Mouse (Mus musculus): ENCODE measurements around the gene 1700025B11Rik. TPM values are rescaled to one million over a fixed set of nuclear protein-coding genes. Genes with fewer than 3 reads are reported as not detected.

1700025B11Rik gene
- total RNA-seq (2012; rRNA removed): not detected in 2 replicates

DNA sequence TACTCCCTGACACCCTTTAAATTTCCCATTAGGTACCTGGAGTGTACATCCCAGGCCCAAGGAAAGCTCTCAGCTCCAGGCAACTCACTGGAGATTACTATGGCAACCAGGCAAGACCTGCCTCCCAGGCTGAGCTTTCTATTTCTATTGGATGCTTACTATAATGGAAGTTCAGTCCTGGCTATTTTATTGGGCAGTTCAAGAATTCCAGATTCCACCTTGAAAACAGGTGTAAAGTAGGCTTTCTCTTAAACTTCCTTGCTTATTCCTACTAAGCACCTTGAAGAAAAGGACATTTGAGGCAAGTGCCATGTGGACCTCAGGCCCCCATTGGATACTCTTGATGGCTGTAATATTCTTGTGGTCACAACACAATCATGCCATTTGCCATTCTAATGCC is at the start of gene 1700025B11Rik:
1700025B11Rik (minus strand) TSS at position 101 of the 400 bp plus-strand sequence.
- TF ChIP-seq HCFC1 (IDR thresholded peaks at IDR 0.05; ENCODE audit: borderline replicate concordance, insufficient read depth, low read length) (no peak), ZC3H11A (IDR thresholded peaks at IDR 0.05; ENCODE audit: borderline replicate concordance, low read depth, low read length) (no peak), ZNF384 (IDR thresholded peaks at IDR 0.05; ENCODE audit: low read depth, low read length) (no peak), CHD2 (IDR thresholded peaks at IDR 0.05; ENCODE audit: low read depth, low read length) (no peak), MAFK (IDR thresholded peaks at IDR 0.05; ENCODE audit: insufficient read depth, low read depth, low read length) (no peak)
- H3K9me3 ChIP-seq (ENCODE audit: control insufficient read depth, insufficient read depth, low read depth, low read length): no peaks in the 10 kb centered on the region
- no peaks in the 10 kb centered on the region for H3K36me3 ChIP-seq (ENCODE audit: control insufficient read depth, insufficient read depth, low read length, poor library complexity, severe bottlenecking)
- in situ Hi-C loops (cut with MboI; ENCODE audit: low sequenced_read_pairs in 2 of 2, unreplicated experiment in 2 of 2): no loop called here
- H3K9ac ChIP-seq (ENCODE audit: insufficient read depth, low read depth, low read length, poor library complexity, severe bottlenecking): no peak within 1 kb of the TSS
- H3K27ac ChIP-seq (ENCODE audit: insufficient read depth, low read depth, low read length, poor library complexity, severe bottlenecking): no peak within 1 kb of the TSS
- H3K4me3 ChIP-seq (ENCODE audit: insufficient read depth in 1 of 2, low read depth in 1 of 2, low read length in 2 of 2, poor library complexity in 1 of 2, severe bottlenecking in 1 of 2): no peak within 1 kb of the TSS
- H3K4me1 ChIP-seq (ENCODE audit: control insufficient read depth in 2 of 2, insufficient read depth in 2 of 2, low read length in 2 of 2, poor library complexity in 1 of 2): peaks cover 0 to 4% of the 10 kb centered on the region in 2 experiments; a peak in 1 of 4 replicates
- no peak for DNase-seq (ENCODE audit: low read depth, low spot score)

DNA sequence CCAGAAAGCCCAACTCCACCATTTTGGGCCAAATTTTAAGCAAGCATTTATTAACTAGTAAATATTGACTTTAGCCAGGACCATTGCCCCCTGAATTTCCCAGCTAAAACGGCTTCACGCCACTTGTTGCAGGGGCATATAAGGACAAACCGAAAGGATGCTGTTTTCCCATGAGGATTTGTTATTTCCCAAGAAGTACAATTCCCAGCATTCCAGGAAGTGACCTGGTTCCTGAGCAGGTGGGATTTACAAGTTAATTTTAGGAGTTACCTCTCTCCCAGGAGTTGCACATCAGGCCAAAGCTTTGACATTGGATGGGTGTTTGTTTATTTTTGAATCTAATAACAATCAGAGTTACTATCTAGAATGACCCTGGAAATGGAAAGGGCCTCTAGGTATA is 44.4 kb upstream of the 1700025B11Rik start:
- H3K4me3 ChIP-seq (ENCODE audit: insufficient read depth in 1 of 2, low read depth in 1 of 2, low read length in 2 of 2, poor library complexity in 1 of 2, severe bottlenecking in 1 of 2): no peak overlapping the region
- H3K9me3 ChIP-seq (ENCODE audit: control insufficient read depth, insufficient read depth, low read depth, low read length): no peaks in the 10 kb centered on the region
- no peak overlapping the region for H3K27ac ChIP-seq (ENCODE audit: insufficient read depth, low read depth, low read length, poor library complexity, severe bottlenecking)
- in situ Hi-C loops (cut with MboI; ENCODE audit: low sequenced_read_pairs in 2 of 2, unreplicated experiment in 2 of 2): no loop called here
- no peak overlapping the region for H3K9ac ChIP-seq (ENCODE audit: insufficient read depth, low read depth, low read length, poor library complexity, severe bottlenecking)
- DNase-seq (ENCODE audit: low read depth, low spot score): no peak
- H3K36me3 ChIP-seq (ENCODE audit: control insufficient read depth, insufficient read depth, low read length, poor library complexity, severe bottlenecking): no peaks in the 10 kb centered on the region
- no peaks in the 10 kb centered on the region for H3K4me1 ChIP-seq (ENCODE audit: control insufficient read depth in 2 of 2, insufficient read depth in 2 of 2, low read length in 2 of 2, poor library complexity in 1 of 2)
- TF ChIP-seq ZC3H11A (IDR thresholded peaks at IDR 0.05; ENCODE audit: borderline replicate concordance, low read depth, low read length) (no peak), MAFK (IDR thresholded peaks at IDR 0.05; ENCODE audit: insufficient read depth, low read depth, low read length) (no peak), CHD2 (IDR thresholded peaks at IDR 0.05; ENCODE audit: low read depth, low read length) (no peak), HCFC1 (IDR thresholded peaks at IDR 0.05; ENCODE audit: borderline replicate concordance, insufficient read depth, low read length) (no peak), ZNF384 (IDR thresholded peaks at IDR 0.05; ENCODE audit: low read depth, low read length) (no peak)

DNA sequence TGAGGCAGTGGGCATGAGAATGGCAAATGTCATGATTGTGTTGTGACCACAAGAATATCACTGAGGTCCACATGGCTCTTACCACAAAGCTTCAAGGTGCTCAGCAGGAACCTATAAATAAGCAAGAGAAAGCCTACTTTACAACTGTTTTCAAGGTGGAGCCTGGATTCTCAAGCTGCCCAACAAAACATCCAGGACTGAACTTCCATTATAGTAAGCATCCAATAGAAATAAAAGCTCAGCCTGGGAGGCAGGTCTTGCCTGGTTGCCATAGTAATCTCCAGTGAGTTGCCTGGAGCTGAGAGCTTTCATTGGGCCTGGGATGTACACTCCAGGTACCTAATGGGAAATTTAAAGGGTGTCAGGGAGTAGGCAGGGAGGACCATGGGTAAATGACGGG is 37.3 kb upstream of the 1700025B11Rik start, which contains the start of gene Gm36245:
Gm36245 (plus strand) TSS at position 301 of the 400 bp plus-strand sequence.
- no peak for TF ChIP-seq ZC3H11A (IDR thresholded peaks at IDR 0.05; ENCODE audit: borderline replicate concordance, low read depth, low read length)
- TF ChIP-seq CHD2 (IDR thresholded peaks at IDR 0.05; ENCODE audit: low read depth, low read length): no peak
- no peak for TF ChIP-seq MAFK (IDR thresholded peaks at IDR 0.05; ENCODE audit: insufficient read depth, low read depth, low read length)
- no peak for TF ChIP-seq HCFC1 (IDR thresholded peaks at IDR 0.05; ENCODE audit: borderline replicate concordance, insufficient read depth, low read length)
- no peak for TF ChIP-seq ZNF384 (IDR thresholded peaks at IDR 0.05; ENCODE audit: low read depth, low read length)
- Histone ChIP-seq H3K4me1 (ENCODE audit: control insufficient read depth in 2 of 2, insufficient read depth in 2 of 2, low read length in 2 of 2, poor library complexity in 1 of 2) (no peaks in the 10 kb centered on the region), H3K4me3 (ENCODE audit: insufficient read depth in 1 of 2, low read depth in 1 of 2, low read length in 2 of 2, poor library complexity in 1 of 2, severe bottlenecking in 1 of 2) (no peak within 1 kb of the TSS), H3K36me3 (ENCODE audit: control insufficient read depth, insufficient read depth, low read length, poor library complexity, severe bottlenecking) (no peaks in the 10 kb centered on the region), H3K27ac (ENCODE audit: insufficient read depth, low read depth, low read length, poor library complexity, severe bottlenecking) (no peak within 1 kb of the TSS), H3K9ac (ENCODE audit: insufficient read depth, low read depth, low read length, poor library complexity, severe bottlenecking) (no peak within 1 kb of the TSS), H3K9me3 (ENCODE audit: control insufficient read depth, insufficient read depth, low read depth, low read length) (no peaks in the 10 kb centered on the region)
- in situ Hi-C loops (cut with MboI; ENCODE audit: low sequenced_read_pairs in 2 of 2, unreplicated experiment in 2 of 2): no loop called here
- DNase-seq (ENCODE audit: low read depth, low spot score): no peak

DNA sequence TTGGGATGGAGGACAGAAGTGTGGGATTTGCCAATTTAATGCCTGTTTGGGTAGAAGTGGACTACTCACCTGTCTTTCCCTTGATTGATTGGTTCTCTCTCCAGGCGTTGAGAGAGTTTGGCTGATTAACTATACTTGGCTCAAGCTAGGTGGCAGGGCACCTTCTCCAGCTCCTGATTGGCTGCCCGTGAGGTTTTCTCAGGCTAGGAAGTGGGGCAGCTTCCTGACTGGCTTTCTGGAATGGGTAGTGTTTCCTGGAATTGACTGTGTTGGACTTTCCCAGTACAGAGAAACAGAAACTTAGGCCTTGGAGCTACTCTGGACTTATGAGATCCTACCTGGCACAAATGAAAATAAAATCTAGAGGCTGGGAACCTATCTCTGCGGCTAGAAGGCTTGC is 36.7 kb upstream of the 1700025B11Rik start:
- no peaks in the 10 kb centered on the region for H3K9me3 ChIP-seq (ENCODE audit: control insufficient read depth, insufficient read depth, low read depth, low read length)
- no peak overlapping the region for H3K9ac ChIP-seq (ENCODE audit: insufficient read depth, low read depth, low read length, poor library complexity, severe bottlenecking)
- H3K27ac ChIP-seq (ENCODE audit: insufficient read depth, low read depth, low read length, poor library complexity, severe bottlenecking): no peak overlapping the region
- no peaks in the 10 kb centered on the region for H3K36me3 ChIP-seq (ENCODE audit: control insufficient read depth, insufficient read depth, low read length, poor library complexity, severe bottlenecking)
- no peak for DNase-seq (ENCODE audit: low read depth, low spot score)
- TF ChIP-seq ZNF384 (IDR thresholded peaks at IDR 0.05; ENCODE audit: low read depth, low read length): no peak
- TF ChIP-seq MAFK (IDR thresholded peaks at IDR 0.05; ENCODE audit: insufficient read depth, low read depth, low read length): no peak
- no peak for TF ChIP-seq HCFC1 (IDR thresholded peaks at IDR 0.05; ENCODE audit: borderline replicate concordance, insufficient read depth, low read length)
- TF ChIP-seq ZC3H11A (IDR thresholded peaks at IDR 0.05; ENCODE audit: borderline replicate concordance, low read depth, low read length): no peak
- TF ChIP-seq CHD2 (IDR thresholded peaks at IDR 0.05; ENCODE audit: low read depth, low read length): no peak
- no peaks in the 10 kb centered on the region for H3K4me1 ChIP-seq (ENCODE audit: control insufficient read depth in 2 of 2, insufficient read depth in 2 of 2, low read length in 2 of 2, poor library complexity in 1 of 2)
- in situ Hi-C loops (cut with MboI; ENCODE audit: low sequenced_read_pairs in 2 of 2, unreplicated experiment in 2 of 2): no loop called here
- H3K4me3 ChIP-seq (ENCODE audit: insufficient read depth in 1 of 2, low read depth in 1 of 2, low read length in 2 of 2, poor library complexity in 1 of 2, severe bottlenecking in 1 of 2): no peak overlapping the region

- no peaks in the 10 kb centered on the region for H3K4me1 ChIP-seq (ENCODE audit: control insufficient read depth in 2 of 2, insufficient read depth in 2 of 2, low read length in 2 of 2, poor library complexity in 1 of 2)
- H3K9ac ChIP-seq (ENCODE audit: insufficient read depth, low read depth, low read length, poor library complexity, severe bottlenecking): no peak within 1 kb of the TSS
- DNase-seq (ENCODE audit: low read depth, low spot score): no peak
- in situ Hi-C loops (cut with MboI; ENCODE audit: low sequenced_read_pairs in 2 of 2, unreplicated experiment in 2 of 2): no loop called here
- no peaks in the 10 kb centered on the region for H3K9me3 ChIP-seq (ENCODE audit: control insufficient read depth, insufficient read depth, low read depth, low read length)
- no peak within 1 kb of the TSS for H3K4me3 ChIP-seq (ENCODE audit: insufficient read depth in 1 of 2, low read depth in 1 of 2, low read length in 2 of 2, poor library complexity in 1 of 2, severe bottlenecking in 1 of 2)
- no peak within 1 kb of the TSS for H3K27ac ChIP-seq (ENCODE audit: insufficient read depth, low read depth, low read length, poor library complexity, severe bottlenecking)
- TF ChIP-seq CHD2 (IDR thresholded peaks at IDR 0.05; ENCODE audit: low read depth, low read length) (no peak), ZNF384 (IDR thresholded peaks at IDR 0.05; ENCODE audit: low read depth, low read length) (no peak), MAFK (IDR thresholded peaks at IDR 0.05; ENCODE audit: insufficient read depth, low read depth, low read length) (no peak), HCFC1 (IDR thresholded peaks at IDR 0.05; ENCODE audit: borderline replicate concordance, insufficient read depth, low read length) (no peak), ZC3H11A (IDR thresholded peaks at IDR 0.05; ENCODE audit: borderline replicate concordance, low read depth, low read length) (no peak)
- no peaks in the 10 kb centered on the region for H3K36me3 ChIP-seq (ENCODE audit: control insufficient read depth, insufficient read depth, low read length, poor library complexity, severe bottlenecking)
Observed at GRCm38 (mm10) chr15:77595961-77596360, 34.3 kb upstream of the 1700025B11Rik start, which contains the start of gene Apol10b. TSS of gene Apol10b (minus strand) at chr15:77596125.
